Mouse (Mus musculus) hindbrain, embryonic 11.5 days (tissue): ENCODE data around the gene Mcf2l. TPM values are rescaled to one million over a fixed set of nuclear protein-coding genes. Genes with fewer than 3 reads are reported as not detected.

Source experiments
- ATAC-seq: fragments of 200-750 bp; cut with Nextera tagmentation; 2 replicates; pipeline ENCODE4 v1.8.0; 2017; ENCODE audit warnings: mild to moderate bottlenecking, moderate TSS enrichment, moderate library complexity; ENCODE audit not compliant: low FRiP score
- DNase-seq: peaks from one replicate; pipeline ENCODE4 v3.0.0-alpha.2; 2015; ENCODE audit warnings: low spot score
- H3K27ac ChIP-seq: fragments of 300-500 bp; sonication (generic); 2 replicates; pipeline ENCODE4 v1.5.1; 2014; ENCODE audit warnings: mild to moderate bottlenecking, low read depth, low read length
- H3K27me3 ChIP-seq: fragments of 300-500 bp; sonication (generic); 2 replicates; pipeline ENCODE4 v1.6.1; 2014; ENCODE audit warnings: mild to moderate bottlenecking, low read length, moderate library complexity, mixed read lengths; ENCODE audit not compliant: control insufficient read depth, insufficient read depth
- H3K36me3 ChIP-seq: fragments of 300-500 bp; sonication (generic); 2 replicates; pipeline ENCODE4 v1.6.1; 2014; ENCODE audit warnings: mild to moderate bottlenecking, low read length, moderate library complexity, mixed read lengths; ENCODE audit not compliant: control insufficient read depth, insufficient read depth
- H3K4me1 ChIP-seq: fragments of 300-500 bp; sonication (generic); replicated peaks from 2 replicates; pipeline ENCODE4 v1.6.1; 2014; ENCODE audit warnings: low read length, mixed read lengths; ENCODE audit not compliant: control insufficient read depth, insufficient read depth
- H3K4me2 ChIP-seq: fragments of 300-500 bp; sonication (generic); replicated peaks from 2 replicates; pipeline ENCODE4 v1.6.1; 2014; ENCODE audit warnings: mild to moderate bottlenecking, low read depth, low read length
- H3K4me3 ChIP-seq: fragments of 300-500 bp; sonication (generic); 2 replicates; pipeline ENCODE4 v1.5.1; 2014; ENCODE audit warnings: low read depth, low read length
- H3K9ac ChIP-seq: fragments of 300-500 bp; sonication (generic); 2 replicates; pipeline ENCODE4 v1.6.1; 2014; ENCODE audit warnings: low read depth, low read length
- H3K9me3 ChIP-seq: fragments of 300-500 bp; sonication (generic); 2 replicates; pipeline ENCODE4 v1.6.1; 2016; ENCODE audit warnings: low read length; ENCODE audit not compliant: control insufficient read depth
- WGBS: fragments of 180-500 bp; shearing (Covaris S2); extraction: QIAGEN DNeasy Blood & Tissue Kit; methylation state at CpG from one replicate; pipeline ENCODE4 v1.1.7; 2014; 5-methylcytosine and 5-hydroxymethylcytosine counted together
- polyA plus RNA-seq: library from polyadenylated mRNA; unstranded; fragments of >200 nt; fragmentation: Nextera tagmentation; extraction: Ambion mirVana; gene quantifications from 2 replicates; pipeline ENCODE4 v1.2.1, GENCODE M21; 2014

The Mcf2l gene
- polyA plus RNA-seq, 1 experiment from 2014 or later, result 54.4 TPM

DNA sequence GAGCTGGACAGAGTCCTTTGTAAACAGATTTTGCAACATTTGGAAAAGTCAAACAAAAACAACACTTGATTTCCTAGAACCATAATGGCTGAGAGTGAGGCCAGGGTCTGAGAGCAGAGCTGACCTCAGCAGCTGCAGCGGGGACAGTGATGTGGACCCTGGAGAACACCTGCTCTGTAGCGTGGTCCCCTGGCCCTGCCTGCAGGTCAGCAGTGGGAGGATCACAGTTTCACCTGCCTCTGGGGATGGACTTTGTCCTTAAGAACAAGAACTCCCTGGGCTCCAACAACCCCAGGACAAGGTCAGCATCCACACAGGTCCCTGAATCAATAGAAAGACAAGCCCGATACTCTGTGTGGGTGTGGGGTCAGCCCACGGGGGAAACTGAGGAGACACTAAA, 183.7 kb downstream of the Mcf2l start:
- Histone ChIP-seq H3K4me1 (no peaks in the 10 kb centered on the region), H3K36me3 (no peaks in the 10 kb centered on the region), H3K4me2 (no peak overlapping the region), H3K9me3 (no peaks in the 10 kb centered on the region), H3K27ac (no peak overlapping the region), H3K27me3 (no peaks in the 10 kb centered on the region), H3K4me3 (no peak overlapping the region), H3K9ac (no peak overlapping the region)
- WGBS, result 84% methylated on average over 4 of the region's 4 CpGs
- no peak for DNase-seq
- no peak for ATAC-seq

DNA sequence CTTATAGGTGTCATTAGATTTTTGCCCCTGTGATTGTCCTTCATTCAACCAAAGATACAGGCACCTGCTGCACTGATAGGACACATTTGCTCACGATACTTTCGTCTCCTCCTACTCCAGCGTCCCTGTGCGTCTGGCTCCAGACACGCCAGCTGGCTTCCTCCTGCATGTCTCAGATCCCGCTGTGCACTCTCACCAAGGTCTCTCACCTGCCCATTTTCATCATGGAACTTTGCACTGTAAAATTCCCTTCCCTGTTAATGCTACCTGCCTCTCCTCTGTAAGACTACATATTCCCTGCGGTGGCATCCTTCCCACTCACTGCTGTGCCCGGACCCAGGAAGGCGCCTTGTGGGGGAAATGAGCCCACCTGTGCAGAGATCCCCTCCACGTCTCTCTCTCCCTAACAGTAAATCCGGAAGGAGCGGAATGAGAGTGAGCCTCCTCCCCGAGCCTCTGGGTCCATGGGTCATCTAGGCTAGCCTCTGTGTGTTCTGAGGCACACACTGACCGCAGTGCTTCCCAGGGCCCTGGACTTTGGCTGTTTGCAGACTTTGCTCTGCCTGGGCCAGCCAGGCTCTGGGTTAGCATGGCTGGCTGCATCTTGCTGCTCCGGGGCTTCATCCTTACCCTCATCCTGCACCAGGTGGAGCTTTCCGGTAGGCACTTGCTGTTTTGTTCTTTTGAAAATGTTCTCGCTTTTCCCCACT, 187.0 kb downstream of the Mcf2l start, which contains the start of gene Proz:
Proz (plus strand) TSS at position 474 of the 710 bp plus-strand sequence.
- ATAC-seq (no peak), DNase-seq (no peak)
- Histone ChIP-seq H3K27me3 (no peaks in the 10 kb centered on the region), H3K27ac (no peak within 1 kb of the TSS), H3K9ac (no peak within 1 kb of the TSS), H3K4me3 (no peak within 1 kb of the TSS), H3K9me3 (no peaks in the 10 kb centered on the region), H3K4me2 (no peak within 1 kb of the TSS), H3K4me1 (no peaks in the 10 kb centered on the region), H3K36me3 (no peaks in the 10 kb centered on the region)
- 82% methylated on average over 17 of the region's 17 CpGs for WGBS

GRCm38 (mm10) chr8:13063112-13063511, 189.5 kb downstream of the Mcf2l start:
- WGBS, result 81% methylated on average over 16 of the region's 16 CpGs
- DNase-seq (no peak), ATAC-seq (no peak)

More at GRCm38 (mm10) chr8:13063112-13063511, 189.5 kb downstream of the Mcf2l start:
- Histone ChIP-seq H3K36me3 (no peaks in the 10 kb centered on the region), H3K27me3 (no peaks in the 10 kb centered on the region), H3K4me1 (no peaks in the 10 kb centered on the region), H3K27ac (no peak overlapping the region), H3K4me3 (no peak overlapping the region), H3K9ac (no peak overlapping the region), H3K4me2 (no peak overlapping the region), H3K9me3 (no peaks in the 10 kb centered on the region)

Other genes with a start within 250 kb of the Mcf2l start
- 50.2 and 54.5 TPM in 2 replicates for gene Tubgcp3, start 201.6 kb upstream of the Mcf2l start, polyA plus RNA-seq
- gene Atp11a, start 116.8 kb upstream of the Mcf2l start, polyA plus RNA-seq, result 9.2 and 12.0 TPM in 2 replicates
- gene F7, start 152.2 kb downstream of the Mcf2l start, polyA plus RNA-seq, result 0.23 TPM in 1 of 2 replicates, not detected in the other
- gene F10, start 163.5 kb downstream of the Mcf2l start, polyA plus RNA-seq, result 1.1 and 1.4 TPM in 2 replicates
- gene Proz, start 187.1 kb downstream of the Mcf2l start, polyA plus RNA-seq, result 0.22 and 0.40 TPM in 2 replicates
- 54.1 and 56.3 TPM in 2 replicates for gene Pcid2, start 231.7 kb downstream of the Mcf2l start, polyA plus RNA-seq
- 83.5 and 93.0 TPM in 2 replicates for gene Cul4a, start 231.8 kb downstream of the Mcf2l start, polyA plus RNA-seq